Mouse (Mus musculus): ENCODE measurements at regions not wholly inside any gene's neighbourhood (a gene's known extent, or its start where the extent isn't known, plus 50 kb on each side); places are given as distances from the start of the nearest gene placed in this dataset.

DNA sequence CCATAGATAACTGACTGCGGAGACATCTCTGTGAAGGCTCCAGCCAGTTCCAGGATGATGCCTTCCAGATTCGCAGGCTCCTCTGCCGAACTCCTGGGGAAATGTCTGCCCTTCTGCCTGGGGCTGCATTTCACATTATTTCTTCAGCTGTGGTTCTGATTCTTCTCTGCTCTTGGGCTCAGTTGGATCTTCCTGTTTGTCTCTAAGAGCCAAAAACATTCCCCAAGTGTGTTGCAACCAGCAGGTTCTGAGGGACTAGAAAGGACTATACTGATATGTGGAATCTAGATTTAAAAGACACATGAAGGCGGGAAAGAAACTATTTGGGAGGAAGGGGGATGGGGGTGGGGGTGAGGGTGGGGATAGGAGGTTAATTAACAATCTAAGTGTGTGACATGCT, 483.8 kb upstream of the Adam5 start:
- no peak for TF ChIP-seq POLR2A (IDR thresholded peaks at IDR 0.05; ENCODE audit: low read depth, low read length)
- TF ChIP-seq CTCF (IDR thresholded peaks at IDR 0.05; ENCODE audit: borderline replicate concordance, insufficient read depth, low read length): no peak

All from embryonic fibroblast, embryonic 13.5 days (primary cell).